Mouse (Mus musculus): ENCODE measurements at regions not wholly inside any gene's neighbourhood (a gene's known extent, or its start where the extent isn't known, plus 50 kb on each side); places are given as distances from the start of the nearest gene placed in this dataset.
"Not testable (repeated sequence)": the region's sequence is repeated elsewhere in the genome, so short reads cannot be mapped to it uniquely, and the experiment has no call there.

- peak; percentile 58 for DNase-seq
These were observed 264.9 kb upstream of the Pum3 start for GRCm38 (mm10) chr19:27694478-27694877.

DNA sequence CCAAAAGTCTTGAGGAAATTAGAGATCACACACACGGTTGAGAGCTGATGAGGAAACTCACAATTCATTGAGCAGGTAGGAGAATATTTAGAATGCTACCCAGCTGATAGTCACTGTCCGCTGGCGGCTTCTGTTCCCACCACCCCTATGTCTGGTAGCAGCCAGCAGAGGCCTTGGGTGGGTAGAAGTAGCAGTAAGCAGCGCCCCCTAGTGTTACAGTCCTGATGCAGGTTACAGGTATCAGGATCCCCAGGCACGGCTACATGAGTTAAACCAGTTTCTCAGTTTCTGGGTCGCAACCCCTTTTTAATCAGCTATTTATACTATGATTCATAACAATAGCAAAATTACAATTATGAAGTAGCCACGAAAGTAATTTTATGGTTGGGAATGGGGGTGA lies 264.1 kb upstream of the Pum3 start:
- no peak for DNase-seq

- no peak for DNase-seq
These were observed 263.3 kb upstream of the Pum3 start for GRCm38 (mm10) chr19:27692944-27693343.

DNA sequence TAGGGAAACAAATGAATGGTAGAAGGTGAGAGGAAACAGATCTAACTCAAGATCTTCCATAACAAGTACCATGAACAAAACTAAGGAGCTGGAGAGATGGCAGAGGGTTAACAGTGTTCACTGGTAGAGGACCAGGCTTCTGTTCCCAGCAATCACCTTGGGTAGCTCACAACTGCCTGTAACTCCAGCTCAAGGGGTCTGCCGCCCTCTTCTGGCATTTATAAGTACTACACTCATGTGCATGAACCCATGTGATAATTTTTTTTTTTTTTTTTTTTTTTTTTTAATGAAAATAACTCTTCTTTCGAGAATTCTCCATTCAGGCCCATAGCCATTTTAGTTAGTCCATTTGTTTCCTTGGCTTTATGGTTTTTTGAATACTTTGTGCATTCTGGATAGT lies 253.8 kb upstream of the Pum3 start:
- no peak for DNase-seq

DNA sequence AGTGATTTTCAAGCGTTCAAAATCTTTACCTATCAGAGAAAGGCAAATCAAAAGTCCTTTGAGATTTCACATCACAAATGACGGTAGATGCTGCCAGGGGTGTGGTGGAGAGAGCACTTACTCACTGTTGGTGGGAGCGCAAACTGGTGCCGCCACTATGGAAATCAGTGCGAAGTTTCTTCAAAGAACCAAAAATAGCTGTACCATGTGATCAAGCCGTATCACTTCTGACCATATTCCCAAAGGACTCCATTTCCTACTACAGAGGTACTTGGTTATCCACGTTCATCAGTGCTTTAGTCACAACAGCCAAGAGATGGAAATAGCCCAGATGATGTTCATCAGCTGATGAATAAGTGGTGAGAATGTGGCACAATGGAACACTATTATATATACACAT lies 249.8 kb upstream of the Pum3 start:
- DNase-seq: no peak

GRCm38 (mm10) chr19:27672679-27673190 lies 243.1 kb upstream of the Pum3 start:
- peak; percentile 12 for DNase-seq

DNA sequence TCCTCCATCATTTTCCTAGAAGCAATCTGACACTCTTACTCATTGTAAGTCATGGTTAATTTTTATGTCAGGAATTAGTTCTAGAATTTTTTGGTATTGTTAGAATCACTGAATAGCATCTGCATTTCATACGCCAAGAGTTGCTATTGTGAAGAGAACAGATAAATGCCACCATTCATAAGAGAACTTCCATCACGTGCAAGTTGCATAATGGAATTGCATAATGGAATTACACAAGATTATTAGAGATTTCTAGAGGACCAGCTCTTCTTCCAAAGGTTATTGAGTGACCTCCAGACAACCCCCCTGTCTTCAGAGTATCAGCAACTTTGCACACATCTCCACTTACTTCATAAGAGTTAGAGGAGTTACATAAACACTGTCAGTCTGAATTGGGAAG lies 233.7 kb upstream of the Pum3 start:
- no peak for DNase-seq

- DNase-seq: no peak
These were observed 211.4 kb upstream of the Pum3 start for GRCm38 (mm10) chr19:27641001-27641400.

GRCm38 (mm10) chr19:27633105-27633504 lies 203.5 kb upstream of the Pum3 start:
- DNase-seq: no peak

GRCm38 (mm10) chr19:27627626-27628025 lies 198.0 kb upstream of the Pum3 start:
- no peak for DNase-seq

DNA sequence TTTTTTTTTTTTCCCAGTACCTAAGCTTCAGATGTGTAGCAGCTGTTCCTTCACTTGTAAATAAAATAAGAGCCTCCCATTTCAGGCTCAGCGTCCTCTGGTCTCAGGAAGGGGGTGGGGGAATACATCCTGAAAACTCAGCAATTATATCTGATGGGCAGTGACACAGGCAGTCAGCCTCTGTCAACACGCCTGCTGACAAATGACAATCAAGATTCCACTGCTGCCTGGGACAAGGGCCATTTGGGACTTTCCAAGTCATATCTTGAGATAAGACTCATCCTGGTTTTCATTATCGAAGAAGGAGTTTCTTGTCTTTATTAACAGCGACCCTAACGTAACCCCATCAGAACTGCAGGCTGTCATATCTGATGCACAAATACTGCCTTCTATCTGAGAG lies 187.9 kb upstream of the Pum3 start:
- no peak for DNase-seq

GRCm38 (mm10) chr19:27606933-27607332 lies 177.3 kb upstream of the Pum3 start:
- no peak for DNase-seq

GRCm38 (mm10) chr19:27603296-27603695 lies 173.7 kb upstream of the Pum3 start:
- DNase-seq: no peak

GRCm38 (mm10) chr19:27601551-27601950 lies 171.9 kb upstream of the Pum3 start:
- no peak for DNase-seq

GRCm38 (mm10) chr19:27600386-27600785 lies 170.8 kb upstream of the Pum3 start:
- not testable (repeated sequence) for DNase-seq

DNA sequence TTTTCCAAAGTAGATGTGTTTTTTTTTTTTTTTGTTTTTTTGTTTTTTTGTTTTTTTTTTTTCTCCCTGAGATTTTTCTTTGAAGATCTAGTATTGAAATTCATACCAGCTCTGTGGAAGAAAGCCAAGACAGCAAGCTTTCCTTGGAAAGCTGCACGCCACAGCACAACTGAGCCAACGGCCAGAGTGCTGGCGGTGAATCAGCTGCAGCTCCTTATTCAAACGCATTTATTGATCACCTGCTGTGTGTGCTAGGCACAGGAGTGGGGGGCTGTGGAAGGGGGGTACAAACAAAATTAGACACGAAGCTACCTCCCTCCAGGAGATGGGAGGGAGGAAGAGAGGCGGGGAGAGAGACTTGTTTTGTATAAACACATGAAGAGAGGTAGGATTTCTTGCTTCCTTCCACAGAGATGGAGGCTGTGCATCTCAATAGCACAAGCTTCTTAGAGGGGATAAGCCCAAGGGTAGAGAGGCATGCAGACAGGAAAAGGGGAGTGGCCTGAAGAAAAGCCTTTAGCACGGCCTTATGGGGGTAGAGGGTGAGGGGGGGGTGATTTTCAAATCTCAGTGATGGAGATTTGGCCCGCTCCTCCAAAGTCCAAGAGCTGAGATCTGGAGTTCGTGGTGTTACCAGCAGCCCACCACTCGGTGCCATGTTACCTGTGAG lies 170.1 kb upstream of the Pum3 start:
- DNase-seq: peak; percentile 33

DNA sequence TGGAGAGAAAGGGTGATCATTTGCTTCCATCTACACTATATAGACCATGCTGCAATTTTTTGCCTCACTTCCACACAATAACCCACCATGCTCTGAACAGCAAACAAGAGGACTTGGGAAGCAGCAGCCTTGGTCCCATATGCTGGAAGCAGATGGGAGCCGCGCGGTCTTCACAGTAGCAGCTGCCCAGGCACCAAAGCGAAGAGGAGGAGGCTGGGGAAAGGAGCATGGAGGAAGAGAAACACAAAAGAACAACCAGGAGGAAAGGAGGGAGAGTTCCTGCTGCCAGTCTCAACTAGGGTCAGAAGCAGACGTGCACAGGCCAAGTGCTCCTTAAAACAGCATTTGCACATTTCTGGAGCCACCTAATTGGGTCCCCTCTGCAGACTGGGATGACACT lies 168.7 kb upstream of the Pum3 start:
- DNase-seq: no peak

DNA sequence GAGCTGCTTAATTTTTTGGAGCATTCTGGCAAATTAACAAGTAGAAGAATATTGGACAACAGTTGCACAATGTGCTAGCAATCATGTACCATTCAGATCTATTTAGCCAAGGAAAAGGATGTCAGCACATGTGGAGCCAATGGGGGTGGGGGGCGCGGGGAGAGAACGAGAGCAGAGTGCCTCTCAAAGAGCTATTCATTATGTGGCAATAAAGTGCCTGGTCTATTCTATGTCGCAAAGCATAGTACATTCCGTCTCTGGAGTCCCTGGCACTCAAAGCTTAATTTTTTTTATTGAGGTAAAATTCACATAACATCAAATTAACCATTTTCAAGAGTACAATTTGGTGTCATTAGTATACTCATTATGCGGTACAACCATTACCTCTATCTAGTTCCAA lies 155.9 kb upstream of the Pum3 start:
- DNase-seq: no peak

DNA sequence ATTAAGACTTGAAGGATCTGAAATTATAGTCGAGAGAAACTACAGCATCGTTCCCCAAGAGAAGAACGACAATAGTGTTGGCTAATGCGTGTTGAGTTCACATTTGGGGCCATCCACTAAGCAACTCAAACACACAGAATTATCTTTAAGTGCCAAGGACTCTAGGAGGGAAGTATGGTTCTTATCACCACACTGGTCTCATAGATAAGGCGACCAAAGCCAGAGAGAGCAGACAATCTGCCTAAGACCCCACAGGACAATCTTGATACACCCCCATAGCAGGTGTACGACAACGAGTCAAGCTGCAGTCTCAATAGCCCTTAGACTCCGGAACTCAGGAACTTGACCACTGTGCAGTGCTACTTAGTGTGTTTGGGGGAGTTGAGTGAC lies 152.5 kb upstream of the Pum3 start:
- DNase-seq: no peak

GRCm38 (mm10) chr19:27581362-27582110 lies 151.9 kb upstream of the Pum3 start:
- DNase-seq: no peak

GRCm38 (mm10) chr19:27576478-27576877 lies 146.9 kb upstream of the Pum3 start:
- peak; percentile 66 for DNase-seq

GRCm38 (mm10) chr19:27566929-27567328 lies 137.3 kb upstream of the Pum3 start:
- DNase-seq: no peak

DNA sequence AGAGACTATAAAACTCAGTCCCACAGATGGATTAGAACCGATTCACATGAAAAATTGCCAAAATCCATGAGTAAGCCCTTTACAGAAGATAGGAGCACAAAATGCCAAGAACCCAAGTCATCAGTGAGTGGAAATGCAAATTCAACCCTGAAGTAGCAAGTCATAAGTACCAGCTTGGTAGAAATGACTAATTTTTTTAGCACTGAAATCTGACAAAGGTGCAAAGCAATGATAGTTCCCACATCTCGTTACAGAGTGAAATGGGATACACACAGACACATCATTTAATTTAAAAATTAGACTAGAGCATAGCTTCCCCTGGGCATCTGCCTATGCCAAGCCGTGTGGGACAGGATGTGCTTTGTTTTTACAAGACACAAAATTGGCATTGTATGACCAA lies 136.4 kb upstream of the Pum3 start:
- no peak for DNase-seq

DNA sequence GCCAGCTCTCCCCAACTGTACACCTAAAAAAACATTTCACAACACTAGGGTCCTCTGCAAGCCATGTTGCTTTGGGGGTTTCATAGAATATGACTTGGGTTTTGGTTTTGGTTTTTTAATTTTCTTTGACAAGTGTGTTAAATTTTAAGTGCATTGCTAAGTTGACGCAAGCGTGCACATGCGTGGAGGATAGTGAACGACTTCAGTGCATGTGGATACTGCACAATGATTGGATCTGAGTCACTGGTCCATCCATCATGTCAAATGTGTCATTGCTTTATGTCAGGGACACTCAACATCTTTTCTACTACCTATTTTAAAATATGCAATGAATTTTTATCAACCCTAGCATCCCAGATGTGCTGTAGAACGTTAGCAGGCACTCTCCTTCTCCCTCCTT lies 134.5 kb upstream of the Pum3 start:
- DNase-seq: no peak

DNA sequence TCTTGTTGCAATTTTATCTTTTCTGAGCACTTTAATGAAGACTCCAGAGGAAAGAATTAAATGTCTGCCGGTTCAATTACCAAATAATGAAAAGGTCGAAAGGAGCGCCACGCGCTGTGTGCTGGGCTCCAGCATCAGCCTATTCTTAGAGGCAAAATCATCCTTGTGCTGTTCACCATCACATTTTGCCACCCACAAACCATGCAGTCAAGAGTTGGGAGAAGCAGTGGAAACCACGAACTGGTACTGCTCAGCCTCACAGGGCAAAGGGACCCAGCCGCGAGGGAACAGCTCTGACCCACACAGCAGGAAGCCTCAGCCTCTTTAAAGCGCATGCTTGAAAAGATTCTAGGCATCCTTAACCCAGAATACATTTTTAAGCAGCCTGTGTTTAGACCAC lies 134.0 kb upstream of the Pum3 start:
- DNase-seq: no peak

Measured in right cerebral cortex, adult 18-20 months (tissue).